Mouse (Mus musculus): ENCODE measurements around the gene 6720489N17Rik. TPM values are rescaled to one million over a fixed set of nuclear protein-coding genes. Genes with fewer than 3 reads are reported as not detected.
"Not testable (repeated sequence)": the region's sequence is repeated elsewhere in the genome, so short reads cannot be mapped to it uniquely, and the experiment has no call there.

6720489N17Rik gene
- 8.5 and 8.8 TPM in 2 replicates for polyA plus RNA-seq (2015; fragmentation: Nextera tagmentation; extraction: Ambion mirVana)

DNA sequence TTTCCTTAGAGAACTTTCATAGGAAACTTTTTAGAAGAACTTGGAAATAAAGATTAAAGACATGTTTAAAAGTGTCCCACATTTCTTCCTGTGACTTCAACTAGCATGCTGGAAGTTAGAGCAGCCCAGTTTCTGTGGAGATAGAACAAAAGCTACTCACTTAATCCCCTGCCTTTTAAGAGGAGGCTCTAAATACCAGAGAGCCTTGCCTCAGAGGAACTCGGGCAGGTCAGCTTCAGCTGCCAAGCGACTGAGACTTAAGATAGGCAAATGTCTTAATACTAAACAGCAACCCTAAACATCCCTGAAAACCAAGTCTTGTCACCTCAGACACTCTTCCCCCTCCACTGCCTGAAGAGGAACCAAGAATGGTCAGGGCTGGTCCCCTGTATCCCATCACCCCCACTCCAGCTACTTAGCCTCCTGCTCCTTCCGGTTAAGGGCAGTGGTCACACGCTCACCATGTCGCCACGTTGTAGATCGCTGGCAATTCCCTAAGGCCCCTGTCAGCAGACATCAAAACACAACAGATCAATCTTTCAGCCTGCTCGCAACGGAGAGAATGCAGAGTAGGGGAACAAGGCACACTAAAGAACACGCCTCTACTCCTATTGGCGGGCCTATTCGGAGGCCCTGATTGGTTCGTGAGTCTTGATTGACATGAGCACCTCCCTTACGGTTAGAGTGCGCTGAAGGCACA is at the start of gene 6720489N17Rik:
Gene 6720489N17Rik, minus strand, starts transcription at position 606 of the 700 bp plus-strand sequence.
- not testable (repeated sequence) for H3K27me3 ChIP-seq (replicated peaks); H3K36me3 ChIP-seq; H3K4me1 ChIP-seq (replicated peaks); H3K27ac ChIP-seq; H3K9me3 ChIP-seq
- Histone ChIP-seq H3K9ac (peak within 1 kb of the TSS; percentile 44), H3K4me2 (replicated peaks) (peak within 1 kb of the TSS; percentile 60), H3K4me3 (replicated peaks) (peak within 1 kb of the TSS; percentile 52)
- whole genome bisulfite sequencing, result under 1% methylated on average over 15 of the region's 15 CpGs
- peak; percentile 100 for ATAC-seq

DNA sequence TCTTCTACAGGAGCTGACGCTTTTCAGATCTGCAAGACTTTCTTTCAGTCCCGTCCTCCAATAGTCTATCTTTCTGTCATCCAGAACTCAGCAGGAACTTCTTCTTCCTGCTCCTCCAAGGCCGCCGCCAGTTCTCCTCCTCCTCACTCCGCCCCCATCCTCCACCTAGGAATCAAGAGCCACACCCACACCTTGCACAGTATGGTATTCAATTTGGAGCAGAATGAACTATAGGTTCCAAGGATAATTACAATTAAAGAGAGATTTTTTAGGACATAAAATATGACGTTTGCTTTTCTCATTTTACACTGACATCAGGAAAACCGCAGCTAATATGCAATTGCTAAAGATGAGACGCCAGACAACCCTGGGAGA is 29.4 kb upstream of the 6720489N17Rik start:
- peak; percentile 97 for ATAC-seq
- Histone ChIP-seq H3K36me3 (no peaks in the 10 kb centered on the region), H3K9ac (peak overlapping the region; percentile 34; the same call in 1 of the 2 replicates), H3K4me2 (replicated peaks) (peak overlapping the region; percentile 64), H3K27me3 (replicated peaks) (no peaks in the 10 kb centered on the region), H3K27ac (no peak overlapping the region), H3K4me1 (replicated peaks) (no peaks in the 10 kb centered on the region), H3K9me3 (no peaks in the 10 kb centered on the region), H3K4me3 (replicated peaks) (peak overlapping the region; percentile 59)
- 24% methylated on average over 8 of the region's 8 CpGs for WGBS

DNA sequence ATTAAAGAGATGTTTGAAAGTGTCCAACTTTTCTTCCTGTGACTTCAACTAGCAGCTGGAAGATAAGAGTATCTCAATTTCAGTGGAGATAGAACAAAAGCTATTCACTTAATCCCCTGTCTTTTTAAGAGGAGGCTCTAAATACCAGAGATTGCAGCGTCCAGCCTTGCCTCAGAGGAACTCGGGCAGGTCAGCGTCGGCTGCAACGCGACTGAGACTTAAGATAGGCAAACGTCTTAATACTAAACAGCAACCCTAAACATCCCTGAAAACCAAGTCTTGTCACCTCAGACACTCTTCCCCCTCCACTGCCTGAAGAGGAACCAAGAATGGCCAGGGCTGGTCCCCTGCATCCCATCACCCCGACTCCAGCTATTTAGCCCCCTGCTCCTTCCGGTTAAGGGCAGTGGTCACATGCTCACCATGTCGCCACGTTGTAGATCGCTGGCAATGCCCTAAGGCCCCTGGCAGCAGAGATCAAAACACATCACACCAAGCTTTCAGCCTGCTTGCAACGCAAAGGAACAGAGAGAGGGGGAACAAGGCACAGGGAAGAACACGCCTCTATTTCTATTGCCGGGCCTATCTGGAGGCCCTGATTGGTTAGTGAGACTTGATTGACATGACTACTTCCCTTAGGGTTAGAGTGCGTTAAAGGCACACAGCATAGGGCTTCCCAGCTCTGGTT is 28.8 kb upstream of the 6720489N17Rik start:
- H3K4me1 ChIP-seq (replicated peaks); H3K9me3 ChIP-seq; H3K27me3 ChIP-seq (replicated peaks); H3K27ac ChIP-seq; H3K36me3 ChIP-seq: not testable (repeated sequence)
- H3K4me3 ChIP-seq (replicated peaks), result peak overlapping the region; percentile 59
- peak; percentile 100 for ATAC-seq
- peak overlapping the region; percentile 64 for H3K4me2 ChIP-seq (replicated peaks)
- peak overlapping the region; percentile 47 for H3K9ac ChIP-seq
- 3% methylated on average over 16 of the region's 16 CpGs for WGBS

DNA sequence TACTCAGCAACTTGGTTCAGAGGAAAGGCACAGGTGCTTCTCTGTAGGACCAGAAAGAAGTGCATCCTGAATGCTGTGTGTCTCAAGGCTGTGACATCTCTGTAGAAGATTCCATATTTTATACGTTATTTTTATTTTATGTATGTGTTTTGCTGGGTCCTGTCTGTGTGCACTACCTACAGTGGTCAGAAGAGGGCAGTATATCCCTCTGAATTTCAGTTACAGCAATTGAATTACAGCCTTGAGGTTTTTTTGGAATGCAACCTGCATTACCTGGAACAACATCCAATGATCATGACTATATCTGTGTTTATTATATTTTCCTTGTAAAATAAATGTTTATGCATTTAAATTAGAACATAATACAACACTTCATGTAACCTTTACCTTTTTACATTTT is 3.1 kb upstream of the 6720489N17Rik start:
- H3K9me3 ChIP-seq; H3K4me3 ChIP-seq (replicated peaks); ATAC-seq; H3K4me1 ChIP-seq (replicated peaks); H3K27ac ChIP-seq; H3K9ac ChIP-seq; H3K36me3 ChIP-seq; H3K4me2 ChIP-seq (replicated peaks); H3K27me3 ChIP-seq (replicated peaks): not testable (repeated sequence)
- WGBS, result 45% methylated on average over 1 of the region's 1 CpGs

DNA sequence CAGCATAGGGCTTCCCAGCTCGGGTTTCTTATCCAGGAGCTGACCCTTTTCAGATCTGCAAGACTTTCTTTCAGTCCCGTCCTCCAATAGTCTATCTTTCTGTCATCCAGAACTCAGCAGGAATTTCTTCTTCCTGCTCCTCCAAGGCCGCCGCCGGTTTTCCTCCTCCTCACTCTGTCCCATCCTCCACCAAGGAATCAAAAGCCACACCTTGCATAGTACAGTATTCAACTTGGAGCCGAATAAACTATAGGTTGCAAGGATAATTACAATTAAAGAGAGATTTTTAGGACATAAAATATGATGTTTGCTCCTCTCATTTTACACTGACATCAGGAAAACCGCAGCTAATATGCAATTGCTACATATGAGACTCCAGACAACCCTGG is 289 bp upstream of the 6720489N17Rik start:
- not testable (repeated sequence) for H3K4me1 ChIP-seq (replicated peaks); H3K27me3 ChIP-seq (replicated peaks); H3K27ac ChIP-seq; H3K9ac ChIP-seq; H3K36me3 ChIP-seq; H3K9me3 ChIP-seq
- WGBS, result 5% methylated on average over 7 of the region's 7 CpGs
- H3K4me2 ChIP-seq (replicated peaks), result peak overlapping the region; percentile 60
- peak; percentile 89 for ATAC-seq
- H3K4me3 ChIP-seq (replicated peaks), result peak overlapping the region; percentile 52

DNA sequence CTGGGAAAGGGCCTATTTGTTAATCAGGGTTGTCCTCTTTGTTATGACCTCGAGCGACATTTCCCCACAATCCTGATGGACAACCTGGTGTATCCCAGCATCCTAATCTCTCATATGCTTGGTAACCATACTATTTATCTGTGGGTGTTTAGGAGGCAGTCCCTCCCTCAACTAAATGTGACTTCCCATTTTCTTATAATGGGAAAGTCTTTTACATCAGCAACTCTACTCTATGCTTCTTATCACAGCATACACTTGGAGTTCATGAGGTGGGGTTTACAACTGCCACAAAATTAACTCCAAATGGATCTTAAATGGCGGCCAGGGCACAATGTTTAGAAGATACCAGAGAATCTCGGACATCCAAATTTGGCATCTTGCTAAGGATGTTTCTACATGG is 6.5 kb downstream of the 6720489N17Rik start:
- not testable (repeated sequence) for H3K4me1 ChIP-seq (replicated peaks); H3K9ac ChIP-seq; H3K4me3 ChIP-seq (replicated peaks); H3K27me3 ChIP-seq (replicated peaks); H3K36me3 ChIP-seq; H3K9me3 ChIP-seq; ATAC-seq; H3K4me2 ChIP-seq (replicated peaks); H3K27ac ChIP-seq
- 95% methylated on average over 4 of the region's 4 CpGs for WGBS

DNA sequence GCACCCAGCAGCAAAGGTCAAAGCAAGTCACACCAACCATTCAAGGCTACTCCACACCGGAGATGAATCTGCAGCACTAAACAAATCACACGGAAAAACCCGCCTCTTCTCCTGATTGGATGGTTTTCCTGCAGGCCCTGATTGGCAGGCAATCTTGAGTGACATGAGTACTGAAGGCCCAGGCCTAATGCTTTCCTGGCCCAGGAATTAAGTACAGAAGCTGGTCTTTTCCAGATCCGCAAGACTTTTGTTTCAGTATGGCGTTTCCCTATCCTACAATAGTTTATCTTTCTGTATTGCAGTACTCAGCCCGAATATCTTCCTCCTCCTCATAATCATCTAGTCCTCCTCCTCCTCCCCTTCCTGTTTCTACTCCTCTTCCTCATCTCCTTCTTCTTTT is 52.9 kb downstream of the 6720489N17Rik start, which contains the start of gene Zfp934:
Gene Zfp934, minus strand, starts transcription at position 101 of the 400 bp plus-strand sequence.
- not testable (repeated sequence) for H3K9ac ChIP-seq; H3K4me2 ChIP-seq (replicated peaks); H3K27ac ChIP-seq; H3K27me3 ChIP-seq (replicated peaks); ATAC-seq; H3K4me3 ChIP-seq (replicated peaks); H3K9me3 ChIP-seq; H3K36me3 ChIP-seq; H3K4me1 ChIP-seq (replicated peaks)
- 81% methylated on average over 5 of the region's 6 CpGs for WGBS

DNA sequence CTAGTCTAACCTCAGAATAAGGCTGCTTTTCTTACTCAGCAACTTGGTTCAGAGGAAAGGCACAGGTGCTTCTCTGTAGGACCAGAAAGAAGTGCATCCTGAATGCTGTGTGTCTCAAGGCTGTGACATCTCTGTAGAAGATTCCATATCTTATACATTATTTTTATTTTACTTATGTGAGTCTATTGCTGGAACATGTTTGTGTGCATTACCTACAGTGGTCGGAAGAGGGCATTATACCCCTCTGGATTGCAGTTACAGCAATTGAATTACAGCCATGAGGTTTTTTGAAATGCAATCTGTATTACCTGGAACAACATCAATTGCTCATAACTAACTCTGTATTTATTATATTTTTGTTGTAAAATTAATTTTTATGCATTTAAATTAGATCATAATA is 62.3 kb downstream of the 6720489N17Rik start:
- H3K27ac ChIP-seq; H3K36me3 ChIP-seq; H3K9ac ChIP-seq; H3K4me2 ChIP-seq (replicated peaks); ATAC-seq; H3K4me1 ChIP-seq (replicated peaks); H3K9me3 ChIP-seq; H3K27me3 ChIP-seq (replicated peaks); H3K4me3 ChIP-seq (replicated peaks): not testable (repeated sequence)
- 30% methylated on average over 1 of the region's 1 CpGs for WGBS

DNA sequence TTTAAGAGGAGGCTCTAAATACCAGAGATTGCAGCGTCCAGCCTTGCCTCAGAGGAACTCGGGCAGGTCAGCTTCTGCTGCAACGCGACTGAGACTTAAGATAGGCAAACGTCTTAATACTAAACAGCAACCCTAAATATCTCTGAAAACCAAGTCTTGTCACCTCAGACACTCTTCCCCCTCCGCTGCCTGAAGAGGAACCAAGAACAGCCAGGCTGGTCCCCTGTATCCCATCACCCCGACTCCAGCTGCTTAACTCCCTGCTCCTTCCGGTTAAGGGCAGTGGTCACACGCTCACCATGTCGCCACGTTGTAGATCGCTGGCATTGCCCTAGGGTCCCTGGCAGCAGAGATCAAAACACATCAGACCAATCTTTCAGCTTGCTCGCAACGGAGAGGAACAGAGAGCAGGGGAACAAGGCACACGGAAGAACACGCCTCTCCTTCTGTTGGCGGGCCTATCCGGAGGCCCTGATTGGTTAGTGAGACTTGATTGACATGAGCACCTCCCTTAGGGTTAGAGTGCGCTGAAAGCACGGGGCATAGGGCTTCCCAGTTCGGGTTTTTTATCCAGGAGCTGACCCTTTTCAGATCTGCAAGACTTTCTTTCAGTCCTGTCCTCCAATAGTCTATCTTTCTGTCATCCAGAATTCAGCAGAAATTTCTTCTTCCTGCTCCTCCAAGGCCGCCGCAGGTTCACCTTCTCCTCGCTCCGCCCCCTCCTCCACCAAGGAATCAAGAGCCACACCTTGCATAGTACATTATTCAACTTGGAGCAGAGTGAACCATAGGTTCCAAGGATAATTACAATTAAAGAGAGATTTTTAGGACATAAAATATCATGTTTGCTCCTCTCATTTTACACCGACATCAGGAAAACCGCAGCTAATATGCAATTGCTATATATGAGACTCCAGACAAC is 65.5 kb downstream of the 6720489N17Rik start, which contains the start of gene Zfp935:
Gene Zfp935, minus strand, starts transcription at position 323 of the 922 bp plus-strand sequence.
- WGBS, result 5% methylated on average over 27 of the region's 27 CpGs
- Histone ChIP-seq H3K4me2 (replicated peaks) (peak within 1 kb of the TSS; percentile 49), H3K4me3 (replicated peaks) (peak within 1 kb of the TSS; percentile 49), H3K9ac (peak within 1 kb of the TSS; percentile 50)
- not testable (repeated sequence) for H3K36me3 ChIP-seq; H3K27ac ChIP-seq; H3K4me1 ChIP-seq (replicated peaks); H3K9me3 ChIP-seq; H3K27me3 ChIP-seq (replicated peaks)
- peak; percentile 77 for ATAC-seq

Other genes with a start within 250 kb of the 6720489N17Rik start
- 5.3 and 5.7 TPM in 2 replicates for gene Gm3604, start 241.0 kb downstream of the 6720489N17Rik start, polyA plus RNA-seq (2015; fragmentation: Nextera tagmentation; extraction: Ambion mirVana)
- 9.9 and 10.0 TPM in 2 replicates for gene Gm49359, start 157.3 kb downstream of the 6720489N17Rik start, polyA plus RNA-seq (2015; fragmentation: Nextera tagmentation; extraction: Ambion mirVana)
- not detected in 2 replicates for gene Zfp935, start 65.7 kb downstream of the 6720489N17Rik start, polyA plus RNA-seq (2015; fragmentation: Nextera tagmentation; extraction: Ambion mirVana)
- 14.8 and 16.5 TPM in 2 replicates for gene Zfp934, start 53.0 kb downstream of the 6720489N17Rik start, polyA plus RNA-seq (2015; fragmentation: Nextera tagmentation; extraction: Ambion mirVana)
- gene Platr25, start 136.5 kb upstream of the 6720489N17Rik start, polyA plus RNA-seq (2015; fragmentation: Nextera tagmentation; extraction: Ambion mirVana), result 20.3 and 22.0 TPM in 2 replicates
- 6.2 and 8.4 TPM in 2 replicates for gene Gm5141, start 161.6 kb upstream of the 6720489N17Rik start, polyA plus RNA-seq (2015; fragmentation: Nextera tagmentation; extraction: Ambion mirVana)
- gene Fbp2, start 234.2 kb upstream of the 6720489N17Rik start, polyA plus RNA-seq (2015; fragmentation: Nextera tagmentation; extraction: Ambion mirVana), result 246 and 281 TPM in 2 replicates